Mouse (Mus musculus): ENCODE data around the gene Pde8b.

DNA sequence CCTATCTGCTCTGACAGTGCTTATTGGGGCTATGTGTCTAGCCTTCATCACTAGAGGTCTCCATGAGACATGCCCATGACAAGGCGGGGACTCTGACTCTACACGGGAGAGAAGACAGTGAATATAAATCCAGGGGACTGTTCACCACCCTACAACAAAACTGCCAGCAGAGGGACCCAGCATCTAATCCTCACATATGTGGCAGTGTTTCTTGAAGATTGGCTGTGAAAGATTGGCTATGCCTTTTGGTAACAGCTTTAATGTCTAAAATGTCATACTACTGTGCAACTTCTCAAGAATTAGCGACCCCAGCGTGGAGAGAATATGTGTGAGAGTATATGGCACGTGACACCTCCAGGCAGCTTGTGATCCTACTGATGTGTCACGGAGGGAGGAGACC is 182.3 kb downstream of the Pde8b start:
- TF ChIP-seq CTCF (IDR thresholded peaks at IDR 0.05; ENCODE audit: low read depth) (peak; percentile 71), EP300 (optimal IDR thresholded peaks at IDR 0.05) (no peak)

Data from stomach, postnatal 0 days (tissue).